Mouse (Mus musculus): ENCODE data around the gene Tmem40.

Tmem40 gene

DNA sequence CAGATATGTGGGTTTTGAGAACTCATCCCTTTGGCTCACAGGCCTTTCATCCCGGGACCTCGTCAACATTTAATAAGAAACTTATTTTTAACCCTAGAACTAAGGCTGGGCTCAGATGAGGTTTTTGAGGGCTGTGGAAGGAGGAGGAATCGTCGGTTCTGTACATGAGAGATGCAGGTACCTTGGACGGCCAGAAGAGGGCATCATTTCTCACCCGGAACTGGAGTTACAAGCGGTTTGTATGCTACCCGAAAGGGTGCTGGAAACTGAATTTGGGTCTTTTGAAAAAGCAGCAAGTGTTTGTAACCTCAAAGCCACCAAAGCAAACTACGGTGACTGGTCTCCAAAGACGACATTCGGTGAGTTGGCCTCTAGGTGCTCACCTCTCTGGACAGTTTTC lies 60.9 kb downstream of the Tmem40 start:
- in situ Hi-C loops (cut with MboI, MseI): no loop called here

DNA sequence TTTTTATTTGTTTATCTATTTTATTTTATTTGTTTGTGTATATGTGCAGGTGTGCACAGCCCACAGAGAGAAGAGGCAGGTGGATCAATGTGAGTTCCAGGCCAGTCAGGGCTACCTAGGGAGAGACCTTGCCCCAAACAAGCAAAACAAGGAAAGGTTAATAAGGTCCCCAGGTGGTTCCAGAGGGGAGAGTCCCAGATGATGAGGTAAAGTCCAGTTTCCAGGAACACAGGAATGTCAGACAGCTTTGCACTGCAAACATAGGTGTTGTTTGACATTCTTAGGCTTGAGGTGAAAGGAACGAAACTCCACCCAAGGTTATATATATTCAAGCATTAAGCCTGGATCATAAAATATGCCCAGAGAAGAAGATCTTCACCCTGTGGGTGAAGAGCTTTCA lies 61.4 kb downstream of the Tmem40 start:
- in situ Hi-C loops (cut with MboI, MseI): no loop called here

DNA sequence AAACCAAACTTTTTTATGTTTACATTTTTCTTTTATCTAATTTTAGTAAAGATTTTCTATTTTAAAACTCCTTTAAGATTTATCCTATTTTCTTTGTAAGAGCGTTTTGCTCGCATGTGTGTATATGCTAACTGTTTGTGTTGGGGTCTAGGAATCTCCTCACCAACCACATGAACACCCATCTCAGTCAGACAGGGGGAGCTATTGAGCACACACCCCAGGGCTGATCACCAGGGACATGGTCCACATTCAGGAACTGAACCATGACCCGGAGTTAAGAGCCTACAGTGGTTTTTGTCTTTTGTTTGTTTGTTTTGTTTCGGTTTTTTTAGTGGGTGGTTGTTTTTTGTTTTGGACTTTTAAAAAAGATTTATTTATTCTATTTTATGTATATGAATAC lies 63.5 kb downstream of the Tmem40 start:
- in situ Hi-C loops (cut with MboI, MseI): no loop called here

DNA sequence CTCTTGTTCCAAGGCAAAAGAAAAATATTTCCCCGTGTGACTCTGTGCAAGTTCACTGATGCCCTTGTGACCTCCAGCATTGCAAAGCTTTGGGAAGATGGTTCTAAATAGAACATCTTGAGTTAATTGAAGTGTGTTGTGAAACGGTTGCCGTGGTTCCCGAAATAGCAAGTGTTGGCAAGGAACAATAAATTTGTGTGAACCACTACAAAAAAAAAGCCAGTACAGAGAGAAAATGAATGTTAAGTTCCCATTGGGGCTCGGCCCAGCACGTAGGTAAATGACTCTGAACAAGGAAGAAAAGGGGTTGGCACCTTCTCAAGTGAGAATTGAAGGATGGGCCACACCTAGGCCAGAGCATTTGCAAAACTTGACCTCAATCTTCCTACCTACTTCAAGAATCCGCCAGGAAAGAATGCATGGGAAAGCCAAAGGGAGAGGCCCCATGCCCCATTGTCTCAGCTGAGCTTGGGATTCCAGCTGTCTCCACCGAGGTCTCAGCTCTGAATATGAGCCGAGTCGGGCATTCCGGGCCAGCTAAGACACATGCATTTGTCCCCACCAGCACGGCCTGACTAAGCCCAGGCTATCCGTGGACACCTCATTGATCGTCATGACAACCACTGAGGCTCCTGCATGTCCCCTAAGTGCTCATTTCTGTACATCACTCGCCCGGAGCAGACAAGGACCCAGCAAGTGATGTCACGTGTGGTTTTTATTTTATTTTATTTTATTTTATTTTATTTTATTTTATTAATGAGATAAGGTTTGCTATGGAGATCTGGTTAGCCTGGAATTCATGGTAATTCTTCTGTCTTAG lies 64.3 kb downstream of the Tmem40 start:
- in situ Hi-C loops (cut with MboI, MseI): no loop called here

DNA sequence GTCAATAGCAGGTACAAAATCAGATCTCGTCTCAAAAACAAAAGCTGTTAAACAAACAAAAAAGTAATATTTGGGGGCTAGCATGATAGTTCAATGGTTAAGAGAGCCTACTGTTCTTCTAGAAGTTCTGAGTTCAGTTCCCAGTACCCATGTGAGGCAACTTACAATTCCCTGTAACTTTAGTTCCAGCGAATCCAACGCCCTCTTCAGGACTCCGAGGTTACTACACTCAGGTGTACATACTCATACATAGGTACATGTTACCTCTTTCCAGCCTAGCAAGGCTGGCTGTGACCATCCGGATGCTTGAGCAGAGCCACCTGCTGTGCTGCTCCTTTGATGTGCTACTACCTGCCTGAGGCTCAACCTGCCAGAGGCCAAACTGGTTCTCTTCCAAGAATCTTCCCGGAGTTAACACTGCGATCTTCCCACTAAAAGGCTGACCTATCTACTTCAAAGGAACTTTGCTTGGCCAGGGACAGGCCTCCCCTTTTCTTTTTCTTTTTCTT lies 65.4 kb downstream of the Tmem40 start:
- in situ Hi-C loops (cut with MboI, MseI): no loop called here

DNA sequence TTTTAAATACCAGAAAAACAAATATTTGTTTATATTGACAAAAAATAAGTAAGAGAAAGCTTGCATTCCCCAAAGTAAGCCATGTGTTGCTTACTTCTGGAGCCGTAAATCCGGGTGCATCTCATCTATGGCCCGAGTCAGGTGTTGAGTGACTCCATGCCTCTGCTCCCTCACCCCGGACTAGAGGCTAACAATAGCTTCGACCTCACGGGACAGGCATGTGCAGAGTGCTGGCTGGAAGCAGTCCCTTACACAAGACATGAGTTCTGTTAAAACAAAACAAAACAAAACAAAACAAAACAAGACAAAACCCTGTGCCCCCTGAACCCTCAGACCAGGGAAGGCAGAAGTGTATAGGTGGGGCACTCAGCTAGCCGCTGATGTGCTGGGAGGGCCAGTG lies 67.1 kb downstream of the Tmem40 start:
- in situ Hi-C loops (cut with MboI, MseI): no loop called here

DNA sequence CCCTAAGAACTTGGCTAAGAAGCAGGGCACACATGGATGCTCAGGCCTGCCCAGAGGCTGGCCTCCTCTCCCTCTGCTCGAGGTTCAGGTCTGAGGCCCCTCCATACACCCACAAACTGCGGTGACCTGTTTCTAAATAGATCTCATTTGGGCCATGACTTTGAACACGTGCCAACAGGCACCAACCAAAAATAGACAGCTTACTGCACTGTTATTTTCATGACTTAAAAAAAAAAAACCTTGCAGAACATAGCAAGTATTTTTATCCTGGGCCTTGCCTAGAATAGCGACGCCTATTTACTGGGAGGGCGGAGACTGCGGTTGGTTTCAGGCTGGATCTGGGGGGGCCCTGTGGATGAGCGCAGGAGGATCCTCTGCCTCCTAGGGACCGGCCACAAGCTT lies 67.8 kb downstream of the Tmem40 start:
- in situ Hi-C loops (cut with MboI, MseI): no loop called here

DNA sequence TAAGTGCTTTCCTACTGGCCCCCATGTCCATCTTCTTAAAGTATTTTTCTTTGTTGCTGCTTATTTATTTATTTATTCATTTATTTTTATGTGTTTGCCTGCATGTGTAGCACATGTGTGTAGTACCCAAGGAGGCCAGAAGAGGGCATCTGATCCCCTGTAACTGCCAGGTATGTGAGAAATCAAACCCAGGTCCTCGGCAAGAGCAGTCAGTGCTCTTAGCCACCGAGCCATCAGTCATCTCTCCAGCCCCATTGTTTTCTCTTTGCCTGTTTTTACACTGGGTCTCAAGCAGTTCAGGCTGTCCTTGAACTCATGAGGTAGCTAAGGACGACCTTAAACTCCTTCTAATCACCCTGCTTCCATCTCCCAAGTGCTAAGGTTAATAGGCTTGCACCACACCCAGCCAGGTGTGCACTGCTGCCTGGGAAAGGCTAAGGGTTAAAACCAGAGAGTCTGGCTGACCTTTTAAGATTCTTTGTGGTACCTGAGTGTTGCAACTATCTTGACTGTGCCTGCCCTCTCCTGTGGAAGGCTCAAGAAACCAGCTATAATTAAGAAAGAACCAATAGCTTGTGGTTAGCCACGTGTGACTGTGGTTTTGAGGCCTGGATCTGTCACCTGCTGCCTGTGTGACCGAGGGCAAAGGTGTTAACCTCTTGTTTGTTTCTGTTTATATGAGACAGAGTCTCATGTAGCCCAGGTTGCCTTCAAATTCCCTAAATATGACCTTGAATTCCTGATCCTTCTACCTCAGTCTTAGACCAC lies 69.1 kb downstream of the Tmem40 start:
- in situ Hi-C loops (cut with MboI, MseI): no loop called here

DNA sequence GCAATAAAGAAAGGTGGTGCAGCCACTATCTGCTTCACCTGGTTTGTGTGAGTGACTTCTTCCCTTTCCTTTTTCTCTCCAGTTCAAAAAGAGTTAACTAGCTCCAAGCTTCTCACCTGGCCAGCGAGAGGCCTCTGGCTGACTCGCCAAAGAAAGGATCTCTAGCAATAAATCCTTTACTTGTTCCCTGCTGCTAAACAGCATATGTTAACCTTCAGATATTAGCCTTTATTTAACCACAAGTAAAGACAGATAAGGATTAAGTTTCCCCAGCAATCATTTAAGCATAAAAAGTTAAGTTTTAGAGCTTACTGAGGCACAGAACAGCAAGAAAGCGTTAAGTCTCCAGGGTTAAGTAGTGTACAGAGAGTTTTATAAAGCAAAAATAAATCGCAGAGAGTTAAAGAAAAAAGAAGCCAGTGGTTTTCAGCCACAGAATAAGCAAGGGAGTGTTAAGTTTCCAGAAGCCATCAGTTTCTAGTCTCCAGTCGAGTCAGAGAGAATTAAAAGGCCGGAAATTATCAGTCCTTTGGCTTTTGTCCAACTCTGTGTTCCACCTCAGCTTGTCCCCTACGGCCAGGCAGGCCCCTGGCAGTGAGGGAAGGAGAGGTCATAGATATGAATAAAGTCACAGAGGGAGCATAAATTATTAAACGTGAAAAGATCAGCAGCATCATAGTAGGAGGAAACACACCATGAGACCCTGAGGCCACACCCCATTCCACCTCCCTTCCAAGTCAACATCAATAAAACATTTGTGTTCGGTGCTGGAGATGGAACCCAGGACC lies 69.9 kb downstream of the Tmem40 start:
- in situ Hi-C loops (cut with MboI, MseI): no loop called here

DNA sequence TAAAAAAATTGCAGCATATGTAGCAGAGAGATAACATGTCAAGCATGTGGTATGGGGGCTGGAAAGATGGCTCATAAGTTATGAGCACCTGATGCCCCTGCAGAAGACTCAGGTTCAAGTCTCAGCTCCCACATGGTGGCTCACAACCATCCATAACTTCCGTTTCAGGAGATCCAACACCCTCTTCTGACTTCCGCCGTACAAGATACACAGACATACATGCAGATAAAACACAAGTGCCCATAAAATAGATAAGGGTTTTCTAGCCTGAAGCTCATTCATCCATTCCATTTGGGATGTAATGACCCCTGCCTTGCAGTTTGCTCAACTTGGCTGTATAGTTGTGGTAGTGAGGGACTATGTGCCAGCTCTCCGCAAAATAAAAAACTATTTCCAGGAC lies 72.1 kb downstream of the Tmem40 start:
- in situ Hi-C loops (cut with MboI, MseI): no loop called here

DNA sequence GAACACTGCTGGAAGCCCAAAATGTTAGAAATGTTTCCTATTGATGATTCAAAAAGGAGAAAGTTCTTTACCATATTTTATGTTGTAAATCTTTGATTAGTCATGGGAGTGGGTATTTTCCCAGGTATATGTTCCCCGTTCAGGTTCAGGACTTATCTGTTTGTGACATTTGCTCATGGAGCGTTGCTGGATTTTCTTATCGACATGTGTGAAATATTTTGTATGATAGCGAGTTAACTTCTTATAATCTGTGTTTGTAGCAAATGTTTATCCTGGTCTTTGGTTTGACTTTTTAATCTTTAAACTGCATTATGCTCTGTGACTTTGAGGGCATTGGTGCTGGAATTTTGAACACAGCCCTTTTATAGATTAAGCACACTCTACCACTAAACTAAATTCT lies 73.6 kb downstream of the Tmem40 start:
- in situ Hi-C loops (cut with MboI, MseI): no loop called here

DNA sequence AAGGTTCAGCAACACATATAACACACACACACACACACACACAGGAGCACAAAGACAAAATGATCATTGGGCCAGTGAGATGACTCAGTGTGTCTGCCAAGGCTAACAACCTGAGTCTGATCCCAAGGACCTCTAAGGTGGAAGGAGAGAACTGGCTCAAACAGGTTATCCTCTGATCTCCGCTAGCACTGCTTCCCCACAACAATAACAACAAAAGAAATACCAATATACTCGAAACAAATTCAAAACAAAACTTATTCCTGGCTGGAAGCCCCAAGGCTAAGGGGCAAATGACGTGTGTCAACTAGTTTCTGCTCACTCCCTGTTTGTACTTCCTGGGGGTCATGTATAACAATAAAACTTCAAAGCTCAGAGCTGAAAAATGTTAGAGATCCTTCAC lies 74.5 kb downstream of the Tmem40 start:
- in situ Hi-C loops (cut with MboI, MseI): no loop called here

DNA sequence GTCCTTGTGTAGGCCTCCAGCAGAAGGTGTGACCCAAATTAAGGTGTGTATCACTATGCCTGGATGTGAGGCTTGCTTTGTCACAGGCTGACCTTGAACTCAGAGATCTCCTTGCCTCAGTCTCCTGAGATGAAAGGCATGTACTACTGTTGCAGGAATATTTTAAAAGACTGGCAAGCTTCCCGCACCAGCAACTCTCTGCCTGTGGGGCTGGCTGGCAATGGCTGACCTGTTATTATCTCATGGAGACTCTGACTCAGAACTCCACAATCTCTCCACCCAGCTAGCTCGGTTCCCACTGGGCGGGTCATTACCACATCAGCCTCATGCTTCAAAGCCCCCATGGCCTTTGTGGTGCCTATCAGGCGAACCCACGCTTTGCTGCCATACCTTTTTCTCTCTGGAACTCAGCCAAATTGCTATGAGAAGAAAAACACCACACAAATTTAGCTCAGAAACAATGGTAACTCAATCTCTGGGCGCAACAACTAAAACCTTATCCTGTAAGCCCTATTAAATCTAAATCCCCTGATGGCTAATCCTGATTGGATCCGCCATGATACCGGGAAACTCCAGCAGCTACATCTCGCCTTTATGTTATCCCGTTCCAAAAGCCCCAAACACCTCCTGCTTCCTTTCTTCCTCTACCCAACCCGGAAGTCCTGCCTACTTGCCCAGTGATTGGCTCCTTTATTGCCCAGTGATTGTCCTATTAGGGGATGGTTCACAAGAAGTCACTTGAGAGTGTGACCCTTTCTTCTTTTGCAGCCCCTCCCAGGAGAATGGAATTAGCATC lies 77.2 kb downstream of the Tmem40 start:
- in situ Hi-C loops (cut with MboI, MseI): no loop called here

DNA sequence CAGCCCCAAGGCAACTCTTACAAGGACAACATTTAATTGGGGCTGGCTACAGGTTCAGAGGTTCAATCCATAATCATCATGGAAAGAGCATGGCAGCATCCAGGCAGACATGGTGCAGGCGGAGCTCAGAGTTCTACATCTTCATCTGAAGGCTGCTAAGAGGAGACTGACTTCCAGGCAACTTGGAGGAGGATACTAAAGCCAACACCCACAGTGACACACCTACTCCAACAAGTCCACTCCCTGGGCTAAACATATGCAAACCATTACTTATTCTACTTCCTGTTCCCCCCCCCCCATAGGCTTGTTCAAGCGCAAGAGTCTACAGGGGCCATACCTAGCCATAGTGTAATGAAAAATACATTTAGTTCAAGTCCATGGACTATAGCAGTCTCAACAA lies 77.9 kb downstream of the Tmem40 start:
- in situ Hi-C loops (cut with MboI, MseI): no loop called here

DNA sequence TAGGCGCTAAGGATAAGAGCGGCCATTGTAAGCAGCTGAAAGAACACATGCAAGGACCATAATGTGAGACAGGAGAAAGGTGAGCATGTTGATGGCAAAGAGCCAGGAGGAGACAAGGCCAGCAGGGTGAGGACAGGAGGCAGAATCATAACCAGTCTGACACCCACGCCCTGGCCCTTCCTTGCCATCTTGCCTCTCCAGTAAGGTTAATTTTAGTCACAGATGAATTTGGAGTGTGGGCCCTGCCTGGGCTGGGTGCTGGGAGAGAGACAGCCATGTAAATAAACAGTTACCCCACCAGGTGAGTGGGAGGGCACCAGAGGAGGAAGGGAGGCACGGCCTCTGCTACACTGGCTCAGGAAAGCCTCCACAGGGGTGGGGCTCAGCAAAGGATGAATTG lies 81.1 kb downstream of the Tmem40 start:
- in situ Hi-C loops (cut with MboI, MseI): no loop called here
